7 mouse cellular contexts compared by ENCODE assay signal in the genomic region with DNA sequence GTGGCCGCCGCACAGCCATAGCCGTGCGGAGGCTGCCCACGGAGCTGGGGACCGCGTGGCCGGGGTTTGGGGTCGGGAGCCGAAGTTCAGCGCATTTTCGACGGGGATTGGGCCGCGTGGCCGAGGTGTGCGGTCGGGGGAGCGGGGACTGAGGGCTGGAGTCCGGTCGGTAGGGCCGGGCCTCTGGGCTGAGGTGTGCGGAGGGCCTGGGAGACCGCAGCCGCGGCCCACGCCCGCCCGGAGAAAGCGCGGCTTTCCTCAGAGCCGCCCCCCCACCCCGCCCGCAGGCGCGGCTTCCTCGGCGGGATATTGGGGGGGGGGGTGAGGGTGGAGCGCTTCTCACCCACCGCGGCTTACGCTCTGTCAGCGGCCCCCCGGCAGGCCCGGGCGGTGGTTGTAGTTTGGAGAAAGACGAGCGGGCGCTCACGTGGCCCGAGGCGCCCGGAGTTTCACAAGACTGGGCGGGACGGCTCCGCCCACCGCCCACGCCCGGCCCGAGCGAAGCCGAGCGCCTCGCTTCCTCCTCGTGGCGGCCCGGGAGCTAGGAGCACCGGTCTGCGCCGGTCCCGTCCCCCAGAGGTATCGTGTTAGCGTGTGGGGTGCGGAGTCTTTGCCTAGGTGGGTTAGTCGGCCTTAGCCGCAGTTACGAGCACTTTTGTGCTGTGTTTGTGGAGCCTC. TPM values are rescaled to one million over a fixed set of nuclear protein-coding genes. Genes with fewer than 3 reads are reported as not detected.
A peak's percentile ranks its signal among the peaks of the same experiment; 100 is the strongest.
DNase-seq lines count a peak whose midpoint lies in the region; ATAC-seq lines count a peak whose summit lies in the region.

No protein-coding gene starts in this region.

- peak overlapping the region; percentile 73 for H3K4me2 ChIP-seq in intestine, embryonic 14.5 days (ENCODE audit: low read length)
- H3K4me2 ChIP-seq in midbrain, embryonic 12.5 days (replicated peaks), result peak overlapping the region; percentile 98

- no peaks in the 10 kb centered on the region for H3K36me3 ChIP-seq in intestine, embryonic 14.5 days (ENCODE audit: control insufficient read depth, insufficient read depth, low read length)
- H3K36me3 ChIP-seq in limb, embryonic 10.5 days, result no peaks in the 10 kb centered on the region
- H3K36me3 ChIP-seq in midbrain, embryonic 12.5 days, result no peaks in the 10 kb centered on the region

- peak overlapping the region; percentile 82 for H3K4me3 ChIP-seq in intestine, embryonic 14.5 days (ENCODE audit: low read depth, low read length)
- peak overlapping the region; percentile 95 for H3K4me3 ChIP-seq in limb, embryonic 10.5 days
- peak overlapping the region; percentile 99 for H3K4me3 ChIP-seq in midbrain, embryonic 12.5 days

- H3K9ac ChIP-seq in intestine, embryonic 14.5 days (ENCODE audit: low read length), result peak overlapping the region; percentile 98
- H3K9ac ChIP-seq in midbrain, embryonic 12.5 days (replicated peaks), result peak overlapping the region; percentile 92

- H3K27ac ChIP-seq in intestine, embryonic 14.5 days (ENCODE audit: low read depth), result peak overlapping the region; percentile 96
- peak overlapping the region; percentile 96 for H3K27ac ChIP-seq in limb, embryonic 10.5 days
- H3K27ac ChIP-seq in midbrain, embryonic 12.5 days (replicated peaks), result peak overlapping the region; percentile 90

- DNase-seq in adrenal gland, adult 18-20 months (ENCODE audit: low spot score in 2 of 2), result peak; percentile 85 to 89
- peak; percentile 92 for DNase-seq in embryo, embryonic 10.5 days (ENCODE audit: low spot score)
- DNase-seq in gastrocnemius, postnatal 14 days, result peak; percentile 90
- peak; percentile 93 for DNase-seq in intestine, embryonic 14.5 days (ENCODE audit: low spot score)
- DNase-seq in limb, embryonic 10.5 days (ENCODE audit: low spot score), result peak; percentile 91
- peak; percentile 86 for DNase-seq in spleen, adult 12 weeks (ENCODE audit: low spot score)

- ATAC-seq in intestine, embryonic 14.5 days (replicated peaks; ENCODE audit: low FRiP score, low TSS enrichment, low read depth), result peak; percentile 83
- peak; percentile 65 for ATAC-seq in midbrain, embryonic 12.5 days (ENCODE audit: low FRiP score, low read depth)

- intact Hi-C loops in gastrocnemius, postnatal 14 days (cut with DNase I; ENCODE audit: low total_unique reads), result no loop called here

- WGBS in intestine, embryonic 14.5 days, result under 1% methylated on average over 51 of the region's 77 CpGs
- 1% methylated on average over 63 of the region's 77 CpGs for WGBS in limb, embryonic 10.5 days
- WGBS in midbrain, embryonic 12.5 days, result under 1% methylated on average over 61 of the region's 77 CpGs

- H3K4me1 ChIP-seq in intestine, embryonic 14.5 days (replicated peaks; ENCODE audit: control insufficient read depth, insufficient read depth, low read length), result peaks cover 19% of the 10 kb centered on the region
- H3K4me1 ChIP-seq in limb, embryonic 10.5 days, result peaks cover 23% of the 10 kb centered on the region
- peaks cover 28% of the 10 kb centered on the region for H3K4me1 ChIP-seq in midbrain, embryonic 12.5 days

- no peaks in the 10 kb centered on the region for H3K9me3 ChIP-seq in intestine, embryonic 14.5 days (ENCODE audit: control insufficient read depth, low read length)
- no peaks in the 10 kb centered on the region for H3K9me3 ChIP-seq in limb, embryonic 10.5 days (replicated peaks)
- H3K9me3 ChIP-seq in midbrain, embryonic 12.5 days, result no peaks in the 10 kb centered on the region

- no peaks in the 10 kb centered on the region for H3K27me3 ChIP-seq in intestine, embryonic 14.5 days (replicated peaks; ENCODE audit: control insufficient read depth, insufficient read depth, low read length)
- no peaks in the 10 kb centered on the region for H3K27me3 ChIP-seq in limb, embryonic 10.5 days (ENCODE audit: low read depth, poor library complexity, severe bottlenecking)
- no peaks in the 10 kb centered on the region for H3K27me3 ChIP-seq in midbrain, embryonic 12.5 days

RNA-seq across cellular contexts. Expression of gene Hnrnpf, which starts 7.3 kb away (rescaled TPM):
- 100 to 1,000 TPM; 317 to 377 TPM for total RNA-seq in adrenal gland, adult 18-20 months (2021)
- total RNA-seq in gastrocnemius, postnatal 14 days (2021), result 100 to 1,000 TPM; 134 to 153 TPM
- 798 and 814 TPM in 2 replicates for polyA plus RNA-seq in intestine, embryonic 14.5 days (2014; fragmentation: Nextera tagmentation; extraction: Ambion mirVana)
- polyA plus RNA-seq in limb, embryonic 10.5 days (2016; fragmentation: Nextera tagmentation; extraction: Ambion mirVana), result 907 and 916 TPM in 2 replicates
- polyA plus RNA-seq in midbrain, embryonic 12.5 days (2016; fragmentation: Nextera tagmentation; extraction: Ambion mirVana), result 518 and 521 TPM in 2 replicates

RNA-seq across cellular contexts. Expression of gene Fxyd4, which starts 30.1 kb away (rescaled TPM):
- not detected for total RNA-seq in adrenal gland, adult 18-20 months (2021)
- not detected for total RNA-seq in gastrocnemius, postnatal 14 days (2021)
- 1.7 and 3.2 TPM in 2 replicates for polyA plus RNA-seq in intestine, embryonic 14.5 days (2014; fragmentation: Nextera tagmentation; extraction: Ambion mirVana)
- polyA plus RNA-seq in limb, embryonic 10.5 days (2016; fragmentation: Nextera tagmentation; extraction: Ambion mirVana), result 3.4 and 3.6 TPM in 2 replicates
- polyA plus RNA-seq in midbrain, embryonic 12.5 days (2016; fragmentation: Nextera tagmentation; extraction: Ambion mirVana), result 1.8 and 3.0 TPM in 2 replicates

RNA-seq across cellular contexts. Expression of gene Zfp239, which starts 45.5 kb away (rescaled TPM):
- total RNA-seq in adrenal gland, adult 18-20 months (2021), result 1 to 10 TPM; 2.6 to 3.0 TPM
- under 1 TPM; 0.40 to 0.51 TPM for total RNA-seq in gastrocnemius, postnatal 14 days (2021)
- polyA plus RNA-seq in intestine, embryonic 14.5 days (2014; fragmentation: Nextera tagmentation; extraction: Ambion mirVana), result 6.8 and 8.4 TPM in 2 replicates
- 14.6 and 17.3 TPM in 2 replicates for polyA plus RNA-seq in limb, embryonic 10.5 days (2016; fragmentation: Nextera tagmentation; extraction: Ambion mirVana)
- polyA plus RNA-seq in midbrain, embryonic 12.5 days (2016; fragmentation: Nextera tagmentation; extraction: Ambion mirVana), result 11.4 and 12.7 TPM in 2 replicates

Comparison
In these comparisons a context has a peak if more than half of its experiments do, and no peak if none do; other contexts are left out.
1. Peak in every context shown above with its lines: DNase-seq, ATAC-seq, H3K4me3 ChIP-seq and H3K27ac ChIP-seq.